Mouse (Mus musculus): ENCODE results near the gene Hnrnpl. TPM values are rescaled to one million over a fixed set of nuclear protein-coding genes. Genes with fewer than 3 reads are reported as not detected.

The Hnrnpl gene
- polyA plus RNA-seq, 1 experiment = 140 TPM

GRCm38 (mm10) chr7:28767462-28767965 is 40.8 kb upstream of the Hnrnpl start, which contains the start of gene Nfkbib:
TSS of gene Nfkbib (minus strand) at chr7:28767512.
- no peak for TF ChIP-seq POLR2A (IDR thresholded peaks at IDR 0.05; ENCODE audit: low read depth, low read length)
- no peak for TF ChIP-seq CTCF (IDR thresholded peaks at IDR 0.05; ENCODE audit: extremely low read depth, insufficient read length, insufficient replicate concordance, low read depth, low read length)
- WGBS = 67% methylated on average over 7 of the region's 7 CpGs
- no peaks in the 10 kb centered on the region for H3K27me3 ChIP-seq (ENCODE audit: control insufficient read depth, insufficient read depth, low read length)
- H3K27ac ChIP-seq (ENCODE audit: insufficient read depth, low read depth, low read length) = no peak within 1 kb of the TSS
- peak within 1 kb of the TSS; percentile 92 for H3K4me3 ChIP-seq (ENCODE audit: low read depth, low read length)
- H3K36me3 ChIP-seq (ENCODE audit: control insufficient read depth, insufficient read depth, low read length) = peaks cover 5% of the 10 kb centered on the region
- peaks cover 17% of the 10 kb centered on the region; the same call in 1 of the 2 replicates for H3K4me1 ChIP-seq (ENCODE audit: control insufficient read depth, insufficient read depth, insufficient read length, low read length)

DNA sequence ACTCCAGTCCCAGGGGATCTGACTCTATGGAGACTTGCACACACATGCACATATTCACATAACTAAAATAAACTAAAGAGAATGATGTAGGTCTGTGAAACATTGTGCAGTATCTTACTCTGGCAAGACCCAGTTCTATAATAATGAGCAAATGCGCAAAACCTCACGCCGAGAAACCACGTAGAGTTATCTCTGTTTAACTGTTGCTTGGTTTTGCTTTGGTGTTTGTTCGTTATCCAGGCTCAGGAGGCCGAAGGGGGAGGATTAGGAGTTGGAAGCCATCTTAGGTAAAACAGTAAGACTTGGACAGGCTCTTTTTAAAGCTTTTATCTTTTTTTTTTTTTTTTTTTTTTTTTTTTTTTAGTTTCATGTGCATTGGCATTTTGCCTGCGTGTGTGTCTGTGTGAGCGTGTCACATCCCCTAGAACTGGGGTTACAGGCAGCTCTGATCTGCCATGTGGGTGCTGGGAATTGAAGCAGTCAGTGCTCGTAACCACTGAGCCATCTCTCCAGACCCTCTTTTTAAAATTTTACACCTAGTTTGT is 38.9 kb upstream of the Hnrnpl start:
- H3K27me3 ChIP-seq (ENCODE audit: control insufficient read depth, insufficient read depth, low read length) = no peaks in the 10 kb centered on the region
- 93% methylated on average over 9 of the region's 9 CpGs for WGBS
- TF ChIP-seq CTCF (IDR thresholded peaks at IDR 0.05; ENCODE audit: extremely low read depth, insufficient read length, insufficient replicate concordance, low read depth, low read length) (no peak), POLR2A (IDR thresholded peaks at IDR 0.05; ENCODE audit: low read depth, low read length) (no peak)
- no peak overlapping the region for H3K4me3 ChIP-seq (ENCODE audit: low read depth, low read length)
- no peak overlapping the region for H3K27ac ChIP-seq (ENCODE audit: insufficient read depth, low read depth, low read length)
- H3K4me1 ChIP-seq (ENCODE audit: control insufficient read depth, insufficient read depth, insufficient read length, low read length) = peaks cover 17% of the 10 kb centered on the region; the same call in 1 of the 2 replicates
- peaks cover 2% of the 10 kb centered on the region; the same call in 1 of the 2 replicates for H3K36me3 ChIP-seq (ENCODE audit: control insufficient read depth, insufficient read depth, low read length)

- no peak overlapping the region for H3K27ac ChIP-seq (ENCODE audit: insufficient read depth, low read depth, low read length)
- 86% methylated on average over 3 of the region's 3 CpGs for WGBS
- no peak overlapping the region for H3K4me3 ChIP-seq (ENCODE audit: low read depth, low read length)
- no peaks in the 10 kb centered on the region for H3K27me3 ChIP-seq (ENCODE audit: control insufficient read depth, insufficient read depth, low read length)
- no peak for TF ChIP-seq POLR2A (IDR thresholded peaks at IDR 0.05; ENCODE audit: low read depth, low read length)
- peaks cover 2% of the 10 kb centered on the region; the same call in 1 of the 2 replicates for H3K36me3 ChIP-seq (ENCODE audit: control insufficient read depth, insufficient read depth, low read length)
- H3K4me1 ChIP-seq (ENCODE audit: control insufficient read depth, insufficient read depth, insufficient read length, low read length) = peaks cover 11% of the 10 kb centered on the region; the same call in 1 of the 2 replicates
Observed at GRCm38 (mm10) chr7:28770309-28770708, 38.0 kb upstream of the Hnrnpl start.

DNA sequence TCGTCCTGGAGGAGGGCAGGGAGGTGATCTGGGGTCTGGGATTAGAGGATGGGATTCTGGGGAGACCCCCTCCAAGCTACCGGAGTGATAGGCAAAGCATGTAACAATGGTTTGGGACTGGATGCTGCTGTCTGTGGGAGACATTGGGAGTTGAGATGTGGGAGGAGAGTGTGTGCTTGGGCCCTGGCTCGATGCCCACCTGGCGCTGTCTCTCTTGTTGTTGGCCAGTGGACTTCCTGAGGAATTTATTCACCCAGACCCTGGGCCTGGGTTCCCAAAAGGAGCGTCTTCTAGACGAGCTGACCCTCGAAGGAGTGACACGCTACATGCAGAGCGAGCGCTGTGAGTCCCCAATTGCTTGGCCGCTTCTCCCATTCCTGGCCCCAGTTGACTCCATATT is 36.5 kb upstream of the Hnrnpl start:
- H3K27me3 ChIP-seq (ENCODE audit: control insufficient read depth, insufficient read depth, low read length) = no peaks in the 10 kb centered on the region
- H3K4me3 ChIP-seq (ENCODE audit: low read depth, low read length) = no peak overlapping the region
- WGBS = 91% methylated on average over 11 of the region's 11 CpGs
- peaks cover 7% of the 10 kb centered on the region; the same call in 1 of the 2 replicates for H3K4me1 ChIP-seq (ENCODE audit: control insufficient read depth, insufficient read depth, insufficient read length, low read length)
- TF ChIP-seq CTCF (IDR thresholded peaks at IDR 0.05; ENCODE audit: extremely low read depth, insufficient read length, insufficient replicate concordance, low read depth, low read length) = no peak
- no peak for TF ChIP-seq POLR2A (IDR thresholded peaks at IDR 0.05; ENCODE audit: low read depth, low read length)
- no peak overlapping the region for H3K27ac ChIP-seq (ENCODE audit: insufficient read depth, low read depth, low read length)
- peaks cover 4% of the 10 kb centered on the region; the same call in 1 of the 2 replicates for H3K36me3 ChIP-seq (ENCODE audit: control insufficient read depth, insufficient read depth, low read length)

DNA sequence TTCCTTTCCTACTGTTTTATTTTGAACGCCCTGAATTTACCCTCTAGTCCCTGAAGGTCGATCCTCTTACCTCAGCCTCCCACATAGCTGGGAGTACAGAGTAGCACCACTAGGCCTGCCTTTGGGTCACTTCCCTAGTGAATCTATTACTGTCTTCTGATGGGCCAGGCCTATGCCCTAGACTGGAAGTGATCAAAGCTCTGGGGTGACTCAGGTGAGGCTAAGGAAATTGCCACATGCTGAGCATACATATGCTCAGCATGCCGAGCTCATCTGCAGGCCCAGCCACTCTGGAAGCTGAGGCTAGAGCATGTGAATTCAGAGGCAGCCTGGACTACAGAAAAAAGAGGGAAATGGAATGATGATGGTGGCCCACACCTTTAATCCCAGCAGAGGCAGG is 35.2 kb upstream of the Hnrnpl start:
- Histone ChIP-seq H3K36me3 (ENCODE audit: control insufficient read depth, insufficient read depth, low read length) (peaks cover 8% of the 10 kb centered on the region; the same call in 1 of the 2 replicates), H3K4me1 (ENCODE audit: control insufficient read depth, insufficient read depth, insufficient read length, low read length) (no peaks in the 10 kb centered on the region), H3K27me3 (ENCODE audit: control insufficient read depth, insufficient read depth, low read length) (no peaks in the 10 kb centered on the region), H3K27ac (ENCODE audit: insufficient read depth, low read depth, low read length) (no peak overlapping the region), H3K4me3 (ENCODE audit: low read depth, low read length) (no peak overlapping the region)
- no peak for TF ChIP-seq POLR2A (IDR thresholded peaks at IDR 0.05; ENCODE audit: low read depth, low read length)
- no peak for TF ChIP-seq CTCF (IDR thresholded peaks at IDR 0.05; ENCODE audit: extremely low read depth, insufficient read length, insufficient replicate concordance, low read depth, low read length)
- WGBS = 83% methylated on average over 3 of the region's 3 CpGs

- TF ChIP-seq CTCF (IDR thresholded peaks at IDR 0.05; ENCODE audit: extremely low read depth, insufficient read length, insufficient replicate concordance, low read depth, low read length) = no peak
- TF ChIP-seq POLR2A (IDR thresholded peaks at IDR 0.05; ENCODE audit: low read depth, low read length) = no peak
Observed at GRCm38 (mm10) chr7:28774164-28774563, 34.2 kb upstream of the Hnrnpl start.

GRCm38 (mm10) chr7:28775129-28775528 is 33.2 kb upstream of the Hnrnpl start:
- TF ChIP-seq POLR2A (IDR thresholded peaks at IDR 0.05; ENCODE audit: low read depth, low read length) (no peak), CTCF (IDR thresholded peaks at IDR 0.05; ENCODE audit: extremely low read depth, insufficient read length, insufficient replicate concordance, low read depth, low read length) (no peak)
- H3K36me3 ChIP-seq (ENCODE audit: control insufficient read depth, insufficient read depth, low read length) = peaks cover 8% of the 10 kb centered on the region; the same call in 1 of the 2 replicates
- H3K4me1 ChIP-seq (ENCODE audit: control insufficient read depth, insufficient read depth, insufficient read length, low read length) = peaks cover under 1% of the 10 kb centered on the region; the same call in 1 of the 2 replicates
- H3K4me3 ChIP-seq (ENCODE audit: low read depth, low read length) = no peak overlapping the region
- 89% methylated on average over 7 of the region's 7 CpGs for WGBS
- H3K27me3 ChIP-seq (ENCODE audit: control insufficient read depth, insufficient read depth, low read length) = no peaks in the 10 kb centered on the region
- H3K27ac ChIP-seq (ENCODE audit: insufficient read depth, low read depth, low read length) = no peak overlapping the region

More at GRCm38 (mm10) chr7:28774164-28774563, 34.2 kb upstream of the Hnrnpl start:
- Histone ChIP-seq H3K4me3 (ENCODE audit: low read depth, low read length) (no peak overlapping the region), H3K36me3 (ENCODE audit: control insufficient read depth, insufficient read depth, low read length) (peaks cover 8% of the 10 kb centered on the region; the same call in 1 of the 2 replicates), H3K27me3 (ENCODE audit: control insufficient read depth, insufficient read depth, low read length) (no peaks in the 10 kb centered on the region), H3K4me1 (ENCODE audit: control insufficient read depth, insufficient read depth, insufficient read length, low read length) (no peaks in the 10 kb centered on the region), H3K27ac (ENCODE audit: insufficient read depth, low read depth, low read length) (no peak overlapping the region)
- 90% methylated on average over 12 of the region's 12 CpGs for WGBS
